ENCODE assay signal across 14 mouse cellular contexts in genomic region chr6:4925966-4926687, GRCm38 (mm10). TPM values are rescaled to one million over a fixed set of nuclear protein-coding genes. Genes with fewer than 3 reads are reported as not detected.
A peak's percentile ranks its signal among the peaks of the same experiment; 100 is the strongest.
DNase-seq lines count a peak whose midpoint lies in the region; ATAC-seq and TF ChIP-seq lines count a peak whose summit lies in the region.
"Had no signal": no experiment of that assay in that cellular context is flagged by ENCODE, and none has a peak within 500 bp of the region (broad histone marks: within the 10 kb centered on the region; RNA-seq: fewer than 3 reads in every experiment).

No protein-coding gene starts in this region.

- no peaks in the 10 kb centered on the region for H3K36me3 ChIP-seq in heart, embryonic 13.5 days
- no peaks in the 10 kb centered on the region for H3K36me3 ChIP-seq in thymus, adult 2 months (ENCODE audit: control insufficient read depth, insufficient read depth, low read length)
- H3K36me3 ChIP-seq: G1E; neural tube, embryonic 15.5 days had no signal

- no peaks in the 10 kb centered on the region for H3K9me3 ChIP-seq in heart, embryonic 13.5 days
- H3K9me3 ChIP-seq: G1E; neural tube, embryonic 15.5 days had no signal

- TF ChIP-seq CTCF in thymus, adult 2 months (IDR thresholded peaks at IDR 0.05; ENCODE audit: borderline replicate concordance, control insufficient read depth, extremely low read depth, insufficient read depth, low read length, poor library complexity): no peak

- no peaks in the 10 kb centered on the region for H3K27me3 ChIP-seq in heart, embryonic 13.5 days (replicated peaks)
- H3K27me3 ChIP-seq in thymus, adult 2 months (ENCODE audit: control insufficient read depth, insufficient read depth, low read length): no peaks in the 10 kb centered on the region
- H3K27me3 ChIP-seq: neural tube, embryonic 15.5 days had no signal

- no peak; the same call in 1 of the 2 replicates for ATAC-seq in heart, embryonic 13.5 days (ENCODE audit: extremely low read depth, insufficient number of reproducible peaks, low FRiP score, low TSS enrichment)
- ATAC-seq: forebrain, embryonic 14.5 days had no signal

- DNase-seq in heart, postnatal 14 days: no peak
- DNase-seq in ovary, adult 18-20 months (ENCODE audit: low spot score): peak; percentile 50
- no peak for DNase-seq in ovary, postnatal 10 days (ENCODE audit: low spot score)
- peak; percentile 55 to 63 for DNase-seq in adrenal gland, postnatal 36 days
- peak; percentile 54 for DNase-seq in testis, postnatal 10 days (ENCODE audit: low spot score)
- DNase-seq in thymus, adult 2 months: no peak
- DNase-seq: cerebellum, adult 18-20 months; kidney, postnatal 10 days; lung, postnatal 14 days had no signal

- no peak overlapping the region for H3K4me3 ChIP-seq in heart, embryonic 13.5 days
- H3K4me3 ChIP-seq in thymus, adult 2 months (ENCODE audit: control insufficient read depth, insufficient read depth, low read length): no peak overlapping the region
- H3K4me3 ChIP-seq: neural tube, embryonic 15.5 days had no signal

- peaks cover 9% of the 10 kb centered on the region for H3K4me1 ChIP-seq in heart, embryonic 13.5 days
- H3K4me1 ChIP-seq in thymus, adult 2 months (replicated peaks; ENCODE audit: control insufficient read depth, insufficient read depth, low read length): no peaks in the 10 kb centered on the region

- peak overlapping the region; percentile 24; the same call in 1 of the 2 replicates for H3K27ac ChIP-seq in heart, embryonic 13.5 days (replicated peaks)
- no peak overlapping the region for H3K27ac ChIP-seq in thymus, adult 2 months (ENCODE audit: control insufficient read depth, insufficient read depth, low read length)
- H3K27ac ChIP-seq: liver, embryonic 14.5 days; neural tube, embryonic 15.5 days had no signal

- H3K4me2 ChIP-seq in heart, embryonic 13.5 days: no peak overlapping the region
- H3K4me2 ChIP-seq: neural tube, embryonic 15.5 days had no signal

- WGBS in heart, embryonic 13.5 days: 56% methylated on average over 14 of the region's 14 CpGs
- 93% methylated on average over 14 of the region's 14 CpGs for WGBS in thymus, adult 2 months

- H3K9ac ChIP-seq in heart, embryonic 13.5 days: no peak overlapping the region
- H3K9ac ChIP-seq: liver, embryonic 14.5 days; neural tube, embryonic 15.5 days had no signal

- TF ChIP-seq POLR2A in thymus, adult 2 months (IDR thresholded peaks at IDR 0.05; ENCODE audit: control insufficient read depth, extremely low read depth, insufficient read depth, low read length, poor library complexity): no peak

- intact Hi-C loops in heart, postnatal 14 days (cut with DNase I): no loop called here

RNA-seq across cellular contexts. Expression of gene Ppp1r9a, which starts 23.4 kb away (rescaled TPM):
- polyA plus RNA-seq in heart, embryonic 13.5 days (2015; fragmentation: Nextera tagmentation; extraction: Ambion mirVana): 13.1 and 13.6 TPM in 2 replicates
- 10 to 100 TPM; 18.1 to 18.6 TPM for total RNA-seq in heart, postnatal 14 days (2021)
- 10 to 100 TPM; 42.2 to 45.8 TPM for total RNA-seq in adrenal gland, postnatal 36 days (2021)
- polyA plus RNA-seq in thymus, adult 2 months (2012; rRNA removed): 0.55 and 0.92 TPM in 2 replicates

Comparison
In these comparisons a context has a peak if more than half of its experiments do, and no peak if none do; other contexts are left out.
1. DNase-seq: peak in ovary, adult 18-20 months (single experiment), adrenal gland, postnatal 36 days (2 of 2) and testis, postnatal 10 days (single experiment); none in heart, postnatal 14 days (0 of 2), ovary, postnatal 10 days (single experiment) and thymus, adult 2 months (single experiment).